Mouse (Mus musculus) embryonic facial prominence, embryonic 14.5 days (tissue): ENCODE results near the gene Acyp1. TPM values are rescaled to one million over a fixed set of nuclear protein-coding genes. Genes with fewer than 3 reads are reported as not detected.
A peak's percentile ranks its signal among the peaks of the same experiment; 100 is the strongest.

Experiments used
- ATAC-seq: fragments of 200-750 bp; cut with Nextera tagmentation; 2 replicates; pipeline ENCODE4 v1.8.0; 2017; ENCODE audit warnings: low read depth, moderate number of reproducible peaks, moderate TSS enrichment
- DNase-seq: peaks from one replicate; pipeline ENCODE4 v3.0.0-alpha.2; 2015; ENCODE audit warnings: low spot score
- H3K27ac ChIP-seq: fragments of 300-500 bp; sonication (generic); replicated peaks from 2 replicates; pipeline ENCODE4 v1.5.1; 2014; ENCODE audit warnings: low read depth, mild to moderate bottlenecking, low read length, moderate library complexity
- H3K27me3 ChIP-seq: fragments of 300-500 bp; sonication (generic); replicated peaks from 2 replicates; pipeline ENCODE4 v1.6.1; 2014; ENCODE audit warnings: low read length; ENCODE audit not compliant: control insufficient read depth, insufficient read depth
- H3K36me3 ChIP-seq: fragments of 300-500 bp; sonication (generic); 2 replicates; pipeline ENCODE4 v1.6.1; 2014; ENCODE audit warnings: low read length, mixed read lengths; ENCODE audit not compliant: control insufficient read depth, insufficient read depth
- H3K4me1 ChIP-seq: fragments of 300-500 bp; sonication (generic); 2 replicates; pipeline ENCODE4 v1.6.1; 2014; ENCODE audit warnings: antibody characterized with exemption, low read length; ENCODE audit not compliant: control insufficient read depth, insufficient read depth
- H3K4me2 ChIP-seq: fragments of 300-500 bp; sonication (generic); 2 replicates; pipeline ENCODE4 v1.6.1; 2014; ENCODE audit warnings: low read depth, mild to moderate bottlenecking, low read length, moderate library complexity, mixed read lengths
- H3K4me3 ChIP-seq: fragments of 300-500 bp; sonication (generic); 2 replicates; pipeline ENCODE4 v1.5.1; 2014; ENCODE audit warnings: low read depth, mild to moderate bottlenecking, low read length
- H3K9ac ChIP-seq: fragments of 300-500 bp; sonication (generic); 2 replicates; pipeline ENCODE4 v1.6.1; 2014; ENCODE audit warnings: low read depth, mild to moderate bottlenecking, low read length, moderate library complexity, mixed read lengths
- H3K9me3 ChIP-seq: fragments of 300-500 bp; sonication (generic); 2 replicates; pipeline ENCODE4 v1.6.1; 2016; ENCODE audit warnings: low read length; ENCODE audit not compliant: control insufficient read depth
- WGBS: fragments of 180-500 bp; shearing (Covaris S2); extraction: QIAGEN DNeasy Blood & Tissue Kit; methylation state at CpG from one replicate; pipeline ENCODE4 v1.1.7; 2014; 5-methylcytosine and 5-hydroxymethylcytosine counted together
- polyA plus RNA-seq: library from polyadenylated mRNA; unstranded; fragments of >200 nt; fragmentation: Nextera tagmentation; extraction: Ambion mirVana; gene quantifications from 2 replicates; pipeline ENCODE4 v1.2.1, GENCODE M21; 2014

Acyp1 gene
- polyA plus RNA-seq, 1 experiment from 2014 or later: 49.1 TPM

GRCm38 (mm10) chr12:85269821-85270220 is 18.4 kb downstream of the Acyp1 start:
- DNase-seq: no peak
- WGBS: 32% methylated on average over 3 of the region's 3 CpGs

GRCm38 (mm10) chr12:85266248-85266647 is 22.0 kb downstream of the Acyp1 start:
- Histone ChIP-seq H3K4me2 (no peak overlapping the region), H3K36me3 (no peaks in the 10 kb centered on the region), H3K9ac (no peak overlapping the region), H3K27me3 (no peaks in the 10 kb centered on the region), H3K27ac (no peak overlapping the region), H3K9me3 (no peaks in the 10 kb centered on the region), H3K4me3 (no peak overlapping the region), H3K4me1 (peaks cover 29% of the 10 kb centered on the region)
- ATAC-seq (no peak), DNase-seq (no peak)
- WGBS: 92% methylated on average over 3 of the region's 3 CpGs

More at GRCm38 (mm10) chr12:85269821-85270220, 18.4 kb downstream of the Acyp1 start:
- peak overlapping the region; percentile 58 for H3K4me3 ChIP-seq
- peaks cover 21% of the 10 kb centered on the region for H3K4me1 ChIP-seq
- no peak for ATAC-seq
- peak overlapping the region; percentile 66 for H3K4me2 ChIP-seq
- no peaks in the 10 kb centered on the region for H3K27me3 ChIP-seq
- H3K9ac ChIP-seq: peak overlapping the region; percentile 74
- H3K36me3 ChIP-seq: no peaks in the 10 kb centered on the region
- H3K9me3 ChIP-seq: no peaks in the 10 kb centered on the region
- H3K27ac ChIP-seq: peak overlapping the region; percentile 90

GRCm38 (mm10) chr12:85264940-85265339 is 23.3 kb downstream of the Acyp1 start:
- ATAC-seq: peak; percentile 64; the same call in 1 of the 2 replicates

GRCm38 (mm10) chr12:85264531-85264930 is 23.7 kb downstream of the Acyp1 start:
- 0 out of 2 replicates have a peak, but pooled peaks have one; percentile 50 for ATAC-seq

More at GRCm38 (mm10) chr12:85264940-85265339, 23.3 kb downstream of the Acyp1 start:
- Histone ChIP-seq H3K4me3 (no peak overlapping the region), H3K27ac (peak overlapping the region; percentile 69), H3K36me3 (no peaks in the 10 kb centered on the region), H3K4me2 (peak overlapping the region; percentile 8; the same call in 1 of the 2 replicates), H3K27me3 (no peaks in the 10 kb centered on the region), H3K9me3 (no peaks in the 10 kb centered on the region), H3K9ac (no peak overlapping the region), H3K4me1 (peaks cover 27% of the 10 kb centered on the region)
- DNase-seq: peak; percentile 89
- WGBS: 13% methylated on average over 7 of the region's 7 CpGs

GRCm38 (mm10) chr12:85263190-85263589 is 25.0 kb downstream of the Acyp1 start:
- Histone ChIP-seq H3K27ac (peak overlapping the region; percentile 53), H3K9me3 (no peaks in the 10 kb centered on the region), H3K4me1 (peaks cover 20% of the 10 kb centered on the region), H3K27me3 (no peaks in the 10 kb centered on the region), H3K36me3 (peaks cover 4% of the 10 kb centered on the region; the same call in 1 of the 2 replicates), H3K4me3 (no peak overlapping the region), H3K9ac (no peak overlapping the region), H3K4me2 (no peak overlapping the region)
- ATAC-seq (no peak), DNase-seq (no peak)
- WGBS: 53% methylated on average over 5 of the region's 5 CpGs

More at GRCm38 (mm10) chr12:85264531-85264930, 23.7 kb downstream of the Acyp1 start:
- peak; percentile 65 for DNase-seq
- Histone ChIP-seq H3K9me3 (no peaks in the 10 kb centered on the region), H3K27ac (peak overlapping the region; percentile 69), H3K9ac (no peak overlapping the region), H3K36me3 (no peaks in the 10 kb centered on the region), H3K4me1 (peaks cover 25% of the 10 kb centered on the region), H3K27me3 (no peaks in the 10 kb centered on the region), H3K4me2 (peak overlapping the region; percentile 30), H3K4me3 (no peak overlapping the region)
- 48% methylated on average over 8 of the region's 8 CpGs for WGBS

GRCm38 (mm10) chr12:85262489-85262888 is 25.7 kb downstream of the Acyp1 start:
- DNase-seq: peak; percentile 93
- ATAC-seq: peak; percentile 88
- WGBS: 23% methylated on average over 10 of the region's 10 CpGs
- H3K4me2 ChIP-seq: no peak overlapping the region
- no peak overlapping the region for H3K9ac ChIP-seq
- H3K9me3 ChIP-seq: no peaks in the 10 kb centered on the region
- H3K27ac ChIP-seq: peak overlapping the region; percentile 53
- no peaks in the 10 kb centered on the region for H3K27me3 ChIP-seq
- H3K36me3 ChIP-seq: peaks cover 4% of the 10 kb centered on the region; the same call in 1 of the 2 replicates
- H3K4me1 ChIP-seq: peaks cover 20% of the 10 kb centered on the region
- H3K4me3 ChIP-seq: no peak overlapping the region

- DNase-seq (no peak), ATAC-seq (no peak)
- Histone ChIP-seq H3K4me3 (no peak overlapping the region), H3K9ac (no peak overlapping the region), H3K27me3 (no peaks in the 10 kb centered on the region), H3K27ac (0 out of 2 replicates have a peak overlapping the region, but pooled peaks have one; percentile 25), H3K36me3 (peaks cover 4% of the 10 kb centered on the region; the same call in 1 of the 2 replicates), H3K4me1 (no peaks in the 10 kb centered on the region; the same call in 1 of the 2 replicates), H3K9me3 (no peaks in the 10 kb centered on the region), H3K4me2 (no peak overlapping the region)
- 70% methylated on average over 7 of the region's 7 CpGs for WGBS
These were observed 31.1 kb downstream of the Acyp1 start for GRCm38 (mm10) chr12:85257008-85257639.

GRCm38 (mm10) chr12:85256074-85256751 is 32.0 kb downstream of the Acyp1 start:
- Histone ChIP-seq H3K9me3 (no peaks in the 10 kb centered on the region), H3K4me1 (no peaks in the 10 kb centered on the region; the same call in 1 of the 2 replicates), H3K27me3 (no peaks in the 10 kb centered on the region), H3K9ac (no peak overlapping the region), H3K27ac (peak overlapping the region; percentile 25; the same call in 1 of the 2 replicates), H3K4me3 (no peak overlapping the region), H3K4me2 (no peak overlapping the region), H3K36me3 (peaks cover 4% of the 10 kb centered on the region; the same call in 1 of the 2 replicates)
- 40% methylated on average over 7 of the region's 7 CpGs for WGBS
- DNase-seq: peak; percentile 60
- ATAC-seq: peak; percentile 78
